Mouse (Mus musculus) heart, adult 2 months (tissue): Measurements from ENCODE around the gene Vps13d. TPM values are rescaled to one million over a fixed set of nuclear protein-coding genes. Genes with fewer than 3 reads are reported as not detected.

Experiments used
- DNase-seq, 2 experiments: peaks; one replicate each; pipeline ENCODE4 v3.0.0; 2021
- H3K27ac ChIP-seq: fragments of 200-600 bp; 2 replicates; pipeline ENCODE4 v1.8.1; 2022
- H3K27me3 ChIP-seq: fragments of 200-500 bp; 2 replicates; pipeline ENCODE4 v1.6.1; 2012; ENCODE audit warnings: mild to moderate bottlenecking, low read length, inconsistent platforms, mixed read lengths; ENCODE audit not compliant: control insufficient read depth, insufficient read depth
- H3K36me3 ChIP-seq: fragments of 200-500 bp; 2 replicates; pipeline ENCODE4 v1.6.1; 2012; ENCODE audit warnings: low read length, inconsistent platforms; ENCODE audit not compliant: control insufficient read depth, insufficient read depth
- H3K4me1 ChIP-seq: fragments of 200-500 bp; 2 replicates; pipeline ENCODE4 v1.6.1; 2011; ENCODE audit warnings: low read length; ENCODE audit not compliant: control insufficient read depth, insufficient read depth
- H3K4me3 ChIP-seq: fragments of 200-600 bp; 2 replicates; pipeline ENCODE4 v1.8.1; 2022
- H3K79me2 ChIP-seq: fragments of 200-500 bp; replicated peaks from 2 replicates; pipeline ENCODE4 v1.6.1; 2012; ENCODE audit warnings: mild to moderate bottlenecking, inconsistent platforms, low read length, moderate library complexity, mixed read lengths; ENCODE audit not compliant: control insufficient read depth, insufficient read depth
- H3K9ac ChIP-seq: fragments of 200-500 bp; 2 replicates; pipeline ENCODE4 v1.6.1; 2012; ENCODE audit warnings: low read depth, mild to moderate bottlenecking, control low read depth, inconsistent platforms, low read length, mixed read lengths
- CTCF ChIP-seq: fragments of 200-600 bp; IDR thresholded peaks from 2 replicates; pipeline ENCODE4 v1.8.1; 2022; ENCODE audit warnings: antibody characterized with exemption, mild to moderate bottlenecking, moderate library complexity
- EP300 ChIP-seq: fragments of 200-500 bp; IDR thresholded peaks from 2 replicates; pipeline ENCODE4 v1.6.1; 2011; ENCODE audit warnings: low read depth, low read length, control low read depth; ENCODE audit not compliant: insufficient read depth
- POLR2A ChIP-seq: fragments of 200-500 bp; IDR thresholded peaks from 2 replicates; pipeline ENCODE4 v1.6.1; 2011; ENCODE audit warnings: mild to moderate bottlenecking, low read depth, low read length, control low read depth; ENCODE audit not compliant: insufficient read depth
- WGBS: fragments of 180-500 bp; shearing (Covaris S2); methylation state at CpG from one replicate; pipeline ENCODE4 v1.1.7; 2018; 5-methylcytosine and 5-hydroxymethylcytosine counted together
- intact Hi-C: fragments of 180-260 bp; cut with DNase I; formaldehyde crosslinking; loops from one replicate; pipeline ENCODE4 v1.15.1; 2025
- polyA plus RNA-seq: library from polyadenylated mRNA; depleted of rRNA; stranded (reverse); fragments of >200 nt; gene quantifications from 2 replicates; pipeline ENCODE4 v1.2.3, GENCODE M21; 2012
- total RNA-seq, 2 experiments: library from RNA; stranded (reverse); gene quantifications; 2 replicates each; pipeline ENCODE4 v1.2.3; 2021

Gene Vps13d
- total and polyA plus RNA-seq, 3 experiments = 24.8 to 77.1 (median 65.8) TPM

GRCm38 (mm10) chr4:144969030-144969429 is 225.8 kb downstream of the Vps13d start:
- TF ChIP-seq CTCF (peak; percentile 8; the same call in 1 of the 2 replicates), EP300 (no peak), POLR2A (no peak)
- no peak overlapping the region for H3K27ac ChIP-seq
- peaks cover 3% of the 10 kb centered on the region for H3K36me3 ChIP-seq

GRCm38 (mm10) chr4:144968371-144968770 is 226.4 kb downstream of the Vps13d start:
- no peak for TF ChIP-seq CTCF
- 0 out of 2 replicates have a peak, but pooled peaks have one; percentile 17 for TF ChIP-seq EP300
- intact Hi-C loops = no loop called here
- peaks cover 3% of the 10 kb centered on the region for H3K36me3 ChIP-seq
- H3K27me3 ChIP-seq = no peaks in the 10 kb centered on the region
- no peak for DNase-seq
- no peak overlapping the region for H3K9ac ChIP-seq
- no peaks in the 10 kb centered on the region for H3K79me2 ChIP-seq
- H3K4me3 ChIP-seq = no peak overlapping the region
- H3K4me1 ChIP-seq = peaks cover 6% of the 10 kb centered on the region
- 85% methylated on average over 3 of the region's 3 CpGs for WGBS
- no peak overlapping the region for H3K27ac ChIP-seq

More at GRCm38 (mm10) chr4:144969030-144969429, 225.8 kb downstream of the Vps13d start:
- Histone ChIP-seq H3K4me3 (no peak overlapping the region), H3K27me3 (no peaks in the 10 kb centered on the region), H3K79me2 (no peaks in the 10 kb centered on the region), H3K9ac (no peak overlapping the region), H3K4me1 (peaks cover 8% of the 10 kb centered on the region)
- intact Hi-C loops = no loop called here
- DNase-seq = no peak
- WGBS = 38% methylated on average over 6 of the region's 6 CpGs

- no peak overlapping the region for H3K27ac ChIP-seq
- DNase-seq = no peak
- intact Hi-C loops = no loop called here
- no peak overlapping the region for H3K9ac ChIP-seq
- H3K79me2 ChIP-seq = no peaks in the 10 kb centered on the region
- H3K27me3 ChIP-seq = no peaks in the 10 kb centered on the region
- 50% methylated on average over 2 of the region's 2 CpGs for WGBS
- H3K4me3 ChIP-seq = no peak overlapping the region
- peaks cover 14% of the 10 kb centered on the region for H3K36me3 ChIP-seq
- TF ChIP-seq EP300 = no peak
- no peak for TF ChIP-seq POLR2A
- no peak for TF ChIP-seq CTCF
- peaks cover 15% of the 10 kb centered on the region for H3K4me1 ChIP-seq
These were observed 229.6 kb downstream of the Vps13d start for GRCm38 (mm10) chr4:144965255-144965654.

- TF ChIP-seq EP300 = no peak
- TF ChIP-seq CTCF = no peak
- no peak for TF ChIP-seq POLR2A
- no peak overlapping the region for H3K4me3 ChIP-seq
- peaks cover 19% of the 10 kb centered on the region for H3K36me3 ChIP-seq
- peak in 1 of 2 experiments; percentile 9 for DNase-seq
- H3K27ac ChIP-seq = peak overlapping the region; percentile 88
- H3K79me2 ChIP-seq = no peaks in the 10 kb centered on the region
- H3K27me3 ChIP-seq = no peaks in the 10 kb centered on the region
- peaks cover 17% of the 10 kb centered on the region for H3K4me1 ChIP-seq
- 55% methylated on average over 3 of the region's 3 CpGs for WGBS
- intact Hi-C loops = loop anchor here (2.0 kb wide), 2 partner anchors 71 to 79 kb away; no protein-coding TSS in a partner anchor
- H3K9ac ChIP-seq = no peak overlapping the region
These were observed 233.1 kb downstream of the Vps13d start for GRCm38 (mm10) chr4:144961696-144962095.

DNA sequence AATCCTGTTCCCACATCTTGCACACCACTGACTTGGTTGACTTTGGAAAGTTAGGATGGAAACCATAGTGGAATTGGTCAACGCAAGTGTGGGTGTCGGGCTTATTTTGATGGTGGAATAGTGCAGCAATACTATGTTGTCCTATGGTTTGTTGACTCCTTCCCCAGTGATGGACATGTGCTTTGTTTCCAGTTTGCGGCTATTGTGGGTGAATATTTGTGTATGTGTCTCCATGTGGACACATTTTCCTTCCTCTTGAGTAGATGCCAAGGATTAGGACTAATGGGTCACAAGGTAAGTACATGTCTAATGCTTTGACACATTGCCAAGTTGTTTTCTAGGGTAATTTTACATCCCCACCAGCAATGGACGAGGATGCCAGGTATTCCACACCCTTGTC is 233.6 kb downstream of the Vps13d start:
- Histone ChIP-seq H3K79me2 (no peaks in the 10 kb centered on the region), H3K9ac (no peak overlapping the region), H3K4me3 (no peak overlapping the region), H3K27ac (peak overlapping the region; percentile 88), H3K27me3 (no peaks in the 10 kb centered on the region), H3K4me1 (peaks cover 17% of the 10 kb centered on the region), H3K36me3 (peaks cover 19% of the 10 kb centered on the region)
- peak in 1 of 2 experiments; percentile 21 for DNase-seq
- no peak for TF ChIP-seq CTCF
- no peak for TF ChIP-seq EP300
- no peak for TF ChIP-seq POLR2A
- WGBS = 68% methylated on average over 4 of the region's 4 CpGs
- intact Hi-C loops = loop anchor here (2.0 kb wide), 2 partner anchors 70 to 80 kb away; no protein-coding TSS in a partner anchor

DNA sequence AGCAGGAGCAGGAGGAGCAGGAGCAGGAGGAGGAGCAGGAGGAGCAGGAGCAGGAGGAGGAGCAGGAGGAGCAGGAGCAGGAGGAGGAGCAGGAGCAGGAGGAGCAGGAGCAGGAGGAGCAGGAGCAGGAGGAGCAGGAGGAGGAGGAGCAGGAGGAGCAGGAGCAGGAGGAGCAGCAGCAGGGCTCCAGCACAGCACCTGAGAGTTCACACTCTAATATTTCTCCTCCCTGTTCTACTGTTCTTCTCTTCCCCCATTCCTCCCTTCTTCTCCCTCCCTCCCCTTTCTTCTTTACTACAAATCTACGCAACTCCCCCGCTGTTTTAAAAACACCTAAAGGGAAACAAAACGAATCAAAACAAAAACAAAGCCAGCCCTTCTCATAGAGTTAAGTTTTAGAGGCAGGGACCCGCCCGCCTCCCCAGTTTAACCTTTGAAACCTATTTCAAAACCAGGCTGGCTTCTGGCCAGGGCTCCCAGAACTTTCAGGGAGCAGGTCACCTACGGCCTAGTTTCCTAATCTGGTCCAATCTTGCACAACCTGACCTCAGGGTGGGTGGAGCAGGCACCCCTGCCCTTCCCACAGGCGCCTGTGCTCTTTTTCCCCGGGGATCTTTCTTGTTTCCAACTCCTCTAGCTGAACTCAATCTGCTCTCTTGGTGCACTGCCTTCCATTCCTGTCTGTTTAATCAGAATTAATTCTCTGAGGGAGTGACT is 234.5 kb downstream of the Vps13d start:
- Histone ChIP-seq H3K4me1 (peaks cover 17% of the 10 kb centered on the region), H3K4me3 (no peak overlapping the region), H3K36me3 (peaks cover 19% of the 10 kb centered on the region), H3K9ac (peak overlapping the region; percentile 50), H3K27ac (peak overlapping the region; percentile 88), H3K79me2 (no peaks in the 10 kb centered on the region), H3K27me3 (no peaks in the 10 kb centered on the region)
- 26% methylated on average over 8 of the region's 8 CpGs for WGBS
- intact Hi-C loops = loop anchor here (2.0 kb wide), 2 partner anchors 70 to 80 kb away; no protein-coding TSS in a partner anchor
- DNase-seq = peak; percentile 82 to 86
- TF ChIP-seq CTCF = no peak
- peak; percentile 80 for TF ChIP-seq EP300
